Comparison of ENCODE assay signal across 8 mouse cellular contexts in the genomic region with DNA sequence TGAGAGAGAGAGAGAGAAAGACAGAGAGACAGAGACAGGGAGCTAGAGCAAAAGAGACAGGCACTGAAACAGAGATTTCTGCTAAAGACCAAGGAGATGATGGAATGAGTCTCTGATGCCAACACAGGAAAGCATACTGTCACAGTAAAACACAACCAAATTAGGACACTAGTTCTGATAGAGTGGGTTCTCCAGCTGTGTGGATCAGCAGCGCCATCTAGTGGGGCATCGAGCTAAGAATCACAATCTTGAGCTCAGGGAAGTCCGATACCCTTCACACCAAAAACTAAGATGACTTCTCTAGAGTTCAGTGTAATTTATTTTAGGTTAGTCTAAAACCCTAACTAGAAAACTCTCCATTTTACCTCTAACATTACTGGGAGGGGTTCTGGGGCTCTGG. TPM values are rescaled to one million over a fixed set of nuclear protein-coding genes. Genes with fewer than 3 reads are reported as not detected.
DNase-seq lines count a peak whose midpoint lies in the region; ATAC-seq and TF ChIP-seq lines count a peak whose summit lies in the region.

No protein-coding gene starts in this region.

- H3K27ac ChIP-seq in liver, embryonic 14.5 days, result no peak overlapping the region

- TF ChIP-seq EP300 in liver, embryonic 14.5 days (IDR thresholded peaks at IDR 0.05; ENCODE audit: low read depth), result no peak

- DNase-seq in urinary bladder, postnatal 14 days (ENCODE audit: low spot score), result peak; percentile 53
- no peak for DNase-seq in urinary bladder, adult 2 months (ENCODE audit: low spot score)
- peak; percentile 23 to 29 for DNase-seq in cerebellum, postnatal 36 days
- DNase-seq in gastrocnemius, postnatal 10 days, result peak; percentile 70
- DNase-seq in kidney, postnatal 10 days, result peak; percentile 82
- DNase-seq in liver, embryonic 14.5 days (ENCODE audit: low read depth in 3 of 3, low spot score in 3 of 3), result peak in 2 of 3 experiments; percentile 1 to 3
- peak; percentile 75 for DNase-seq in ovary, postnatal 36 days (ENCODE audit: low spot score)

- no peaks in the 10 kb centered on the region for H3K4me1 ChIP-seq in liver, embryonic 14.5 days (replicated peaks; ENCODE audit: control insufficient read depth in 2 of 2, insufficient read depth in 2 of 2, low read length in 1 of 2)

- no peaks in the 10 kb centered on the region for H3K27me3 ChIP-seq in liver, embryonic 14.5 days (ENCODE audit: control insufficient read depth, insufficient read depth, low read length)

- H3K9me3 ChIP-seq in liver, embryonic 14.5 days (ENCODE audit: control insufficient read depth, low read length), result no peaks in the 10 kb centered on the region

- no peak for ATAC-seq in liver, embryonic 14.5 days (ENCODE audit: insufficient read depth)
- no peak for ATAC-seq in erythroid progenitor cell, adult 5-6 weeks (replicated peaks; ENCODE audit: low FRiP score, poor library complexity, severe bottlenecking)

- 11% methylated on average over 3 of the region's 3 CpGs for WGBS in liver, embryonic 14.5 days (ENCODE audit: insufficient replicate concordance)

- no peaks in the 10 kb centered on the region for H3K36me3 ChIP-seq in liver, embryonic 14.5 days (replicated peaks; ENCODE audit: control insufficient read depth, insufficient read depth, low read depth)

- peak; percentile 63 for TF ChIP-seq CTCF in liver, embryonic 14.5 days (IDR thresholded peaks at IDR 0.05; ENCODE audit: low read depth)

- H3K9ac ChIP-seq in liver, embryonic 14.5 days (replicated peaks), result no peak overlapping the region

- no peak overlapping the region for H3K4me2 ChIP-seq in liver, embryonic 14.5 days (ENCODE audit: low read depth)

- H3K4me3 ChIP-seq in liver, embryonic 14.5 days (ENCODE audit: insufficient read depth in 1 of 2, low read depth in 2 of 2, low read length in 2 of 2), result no peak overlapping the region

RNA-seq across cellular contexts. Expression of a gene that starts 29.1 kb away (rescaled TPM):
- polyA plus RNA-seq in urinary bladder, adult 2 months (2012; rRNA removed), result 0.66 and 1.2 TPM in 2 replicates
- under 1 TPM; 0.16 to 0.25 TPM for total RNA-seq in gastrocnemius, postnatal 10 days (2021)
- polyA plus RNA-seq in liver, embryonic 14.5 days (2012; rRNA removed), result 0.57 and 1.1 TPM in 2 replicates
- polyA plus RNA-seq in liver, embryonic 14.5 days (2014; fragmentation: Nextera tagmentation; extraction: Ambion mirVana), result 0.57 and 1.6 TPM in 2 replicates
- not detected in 2 replicates for total RNA-seq in erythroid progenitor cell, adult 5-6 weeks (2015; ENCODE audit: low replicate concordance)
- not detected in 2 replicates for total RNA-seq in erythroid progenitor cell, adult 5-6 weeks (2017; ENCODE audit: low replicate concordance)

RNA-seq across cellular contexts. Expression of a gene that starts 35.5 kb away (rescaled TPM):
- polyA plus RNA-seq in urinary bladder, adult 2 months (2012; rRNA removed), result not detected in 2 replicates
- total RNA-seq in gastrocnemius, postnatal 10 days (2021), result 10 to 100 TPM in 1 of 2 experiments, 1 to 10 TPM in 1; 6.3 to 18.7 TPM
- not detected in 2 replicates for polyA plus RNA-seq in liver, embryonic 14.5 days (2012; rRNA removed)
- polyA plus RNA-seq in liver, embryonic 14.5 days (2014; fragmentation: Nextera tagmentation; extraction: Ambion mirVana), result not detected in 2 replicates
- not detected in 2 replicates for total RNA-seq in erythroid progenitor cell, adult 5-6 weeks (2015; ENCODE audit: low replicate concordance)
- not detected in 2 replicates for total RNA-seq in erythroid progenitor cell, adult 5-6 weeks (2017; ENCODE audit: low replicate concordance)

Comparison
In these comparisons a context has a peak if more than half of its experiments do, and no peak if none do; other contexts are left out.
1. RNA of a gene that starts 35.5 kb away (total RNA-seq): 6.3 to 18.7 TPM in gastrocnemius, postnatal 10 days; not detected in erythroid progenitor cell, adult 5-6 weeks; every median in the first group is over 4 times any median in the second.